Mouse (Mus musculus): ENCODE measurements around the gene Anapc7.

GRCm38 (mm10) chr5:122450913-122451317 lies 29.4 kb downstream of the Anapc7 start:
- TF ChIP-seq CTCF (IDR thresholded peaks at IDR 0.05; ENCODE audit: borderline replicate concordance, insufficient read depth, low read depth, low read length), result no peak
- TF ChIP-seq POLR2A (IDR thresholded peaks at IDR 0.05; ENCODE audit: borderline replicate concordance, insufficient read depth, low read length), result 0 out of 2 replicates have a peak, but pooled peaks have one; percentile 11

Data from cerebellum, adult 2 months (tissue).